Mouse (Mus musculus) ovary, adult 18-20 months (tissue): ENCODE results near the gene Gprin2.

ENCODE experiments used
- DNase-seq: peaks from one replicate; pipeline ENCODE4 v3.0.0; 2022; ENCODE audit warnings: low spot score, mixed read lengths

The Gprin2 gene

GRCm38 (mm10) chr14:34207996-34208395 is 6.5 kb upstream of the Gprin2 start:
- no peak for DNase-seq

- DNase-seq, result peak; percentile 6
Measured at GRCm38 (mm10) chr14:34200738-34201230, 669 bp downstream of the Gprin2 start.

- peak; percentile 23 for DNase-seq
Measured at GRCm38 (mm10) chr14:34196706-34197105, 4.7 kb downstream of the Gprin2 start.

- no peak for DNase-seq
Measured at GRCm38 (mm10) chr14:34195466-34195865, 6.0 kb downstream of the Gprin2 start.

- no peak for DNase-seq
Measured at GRCm38 (mm10) chr14:34193879-34194278, 7.6 kb downstream of the Gprin2 start.

- no peak for DNase-seq
Measured at GRCm38 (mm10) chr14:34190361-34190760, 11.1 kb downstream of the Gprin2 start.

- DNase-seq, result peak; percentile 13
Measured at GRCm38 (mm10) chr14:34188629-34189028, 12.8 kb downstream of the Gprin2 start.

- no peak for DNase-seq
Measured at GRCm38 (mm10) chr14:34183101-34183500, 18.4 kb downstream of the Gprin2 start.

GRCm38 (mm10) chr14:34179351-34179750 is 22.1 kb downstream of the Gprin2 start:
- DNase-seq, result no peak

GRCm38 (mm10) chr14:34171107-34171506 is 30.3 kb downstream of the Gprin2 start:
- no peak for DNase-seq

GRCm38 (mm10) chr14:34155752-34156151 is 45.7 kb downstream of the Gprin2 start:
- DNase-seq, result no peak

GRCm38 (mm10) chr14:34154601-34155337 is 46.7 kb downstream of the Gprin2 start:
- no peak for DNase-seq

- peak; percentile 48 for DNase-seq
Measured at GRCm38 (mm10) chr14:34152342-34152741, 49.1 kb downstream of the Gprin2 start, which contains the start of gene Npy4r. TSS of gene Npy4r (minus strand) at chr14:34152489.

- DNase-seq, result no peak
Measured at GRCm38 (mm10) chr14:34142915-34143314, 58.5 kb downstream of the Gprin2 start.

GRCm38 (mm10) chr14:34142316-34142715 is 59.1 kb downstream of the Gprin2 start:
- no peak for DNase-seq

- no peak for DNase-seq
Measured at GRCm38 (mm10) chr14:34139671-34140664, 61.5 kb downstream of the Gprin2 start.
